9 mouse cellular contexts compared by ENCODE assay signal in genomic region chrX:44228847-44229246, GRCm38 (mm10).
DNase-seq lines count a peak whose midpoint lies in the region; ATAC-seq lines count a peak whose summit lies in the region.
"Had no signal": no experiment of that assay in that cellular context is flagged by ENCODE, and none has a peak within 500 bp of the region (broad histone marks: within the 10 kb centered on the region; RNA-seq: fewer than 3 reads in every experiment).

No protein-coding gene starts in this region.

- ATAC-seq in heart, embryonic 12.5 days (ENCODE audit: insufficient number of reproducible peaks, low FRiP score) = no peak
- no peak for ATAC-seq in midbrain, embryonic 14.5 days (ENCODE audit: low FRiP score, low TSS enrichment)
- no peak for ATAC-seq in midbrain, embryonic 15.5 days (replicated peaks)

- H3K4me2 ChIP-seq in heart, embryonic 12.5 days = no peak overlapping the region
- H3K4me2 ChIP-seq in midbrain, embryonic 14.5 days (ENCODE audit: low read length) = no peak overlapping the region
- H3K4me2 ChIP-seq in midbrain, embryonic 15.5 days = no peak overlapping the region
- H3K4me2 ChIP-seq: stomach, embryonic 15.5 days had no signal

- no peaks in the 10 kb centered on the region for H3K4me1 ChIP-seq in heart, embryonic 12.5 days (replicated peaks)
- no peaks in the 10 kb centered on the region for H3K4me1 ChIP-seq in midbrain, embryonic 14.5 days (ENCODE audit: control insufficient read depth, insufficient read depth, low read length)
- no peaks in the 10 kb centered on the region for H3K4me1 ChIP-seq in midbrain, embryonic 15.5 days
- H3K4me1 ChIP-seq: stomach, embryonic 15.5 days had no signal

- H3K9ac ChIP-seq in heart, embryonic 12.5 days = no peak overlapping the region
- no peak overlapping the region for H3K9ac ChIP-seq in midbrain, embryonic 14.5 days (replicated peaks; ENCODE audit: low read length)
- H3K9ac ChIP-seq in midbrain, embryonic 15.5 days = no peak overlapping the region
- H3K9ac ChIP-seq: stomach, embryonic 15.5 days had no signal

- no peak overlapping the region for H3K27ac ChIP-seq in heart, embryonic 12.5 days (ENCODE audit: poor library complexity, severe bottlenecking)
- H3K27ac ChIP-seq in midbrain, embryonic 14.5 days (replicated peaks; ENCODE audit: low read depth, low read length) = no peak overlapping the region
- no peak overlapping the region for H3K27ac ChIP-seq in midbrain, embryonic 15.5 days
- H3K27ac ChIP-seq: stomach, embryonic 15.5 days had no signal

- no peaks in the 10 kb centered on the region for H3K9me3 ChIP-seq in heart, embryonic 12.5 days (replicated peaks)
- no peaks in the 10 kb centered on the region for H3K9me3 ChIP-seq in midbrain, embryonic 14.5 days (ENCODE audit: control insufficient read depth, low read length)
- H3K9me3 ChIP-seq in midbrain, embryonic 15.5 days = no peaks in the 10 kb centered on the region
- H3K9me3 ChIP-seq: stomach, embryonic 15.5 days had no signal

- DNase-seq in heart, postnatal 4 days = peak; percentile 10
- peak; percentile 41 for DNase-seq in midbrain, embryonic 14.5 days
- DNase-seq in c-Kit-positive CD71-negative TER-119-negative erythroid progenitor cells, embryonic 14.5 days (ENCODE audit: low read depth) = peak; percentile 0
- DNase-seq in retina, embryonic 14.5 days (ENCODE audit: low spot score) = peak; percentile 36
- no peak for DNase-seq in thymus, postnatal 4 days
- DNase-seq in natural killer cell, adult 2 months (ENCODE audit: low spot score in 2 of 2) = no peak

- H3K36me3 ChIP-seq in heart, embryonic 12.5 days = no peaks in the 10 kb centered on the region
- no peaks in the 10 kb centered on the region for H3K36me3 ChIP-seq in midbrain, embryonic 14.5 days (ENCODE audit: control insufficient read depth, insufficient read depth, low read length)
- H3K36me3 ChIP-seq in midbrain, embryonic 15.5 days (replicated peaks) = no peaks in the 10 kb centered on the region
- H3K36me3 ChIP-seq: stomach, embryonic 15.5 days had no signal

- H3K27me3 ChIP-seq in heart, embryonic 12.5 days (replicated peaks) = no peaks in the 10 kb centered on the region
- no peaks in the 10 kb centered on the region for H3K27me3 ChIP-seq in midbrain, embryonic 14.5 days (ENCODE audit: control insufficient read depth, insufficient read depth, low read length)
- H3K27me3 ChIP-seq in midbrain, embryonic 15.5 days (replicated peaks) = no peaks in the 10 kb centered on the region
- H3K27me3 ChIP-seq: stomach, embryonic 15.5 days had no signal

- 22% methylated on average over 2 of the region's 2 CpGs for WGBS in heart, embryonic 12.5 days
- 24% methylated on average over 2 of the region's 2 CpGs for WGBS in midbrain, embryonic 14.5 days
- 20% methylated on average over 2 of the region's 2 CpGs for WGBS in midbrain, embryonic 15.5 days

- H3K4me3 ChIP-seq in heart, embryonic 12.5 days = no peak overlapping the region
- no peak overlapping the region for H3K4me3 ChIP-seq in midbrain, embryonic 14.5 days (replicated peaks; ENCODE audit: low read depth, low read length)
- no peak overlapping the region for H3K4me3 ChIP-seq in midbrain, embryonic 15.5 days
- H3K4me3 ChIP-seq: stomach, embryonic 15.5 days had no signal

Comparison
In these comparisons a context has a peak if more than half of its experiments do, and no peak if none do; other contexts are left out.
1. DNase-seq: peak in heart, postnatal 4 days (single experiment), midbrain, embryonic 14.5 days (single experiment), c-Kit-positive CD71-negative TER-119-negative erythroid progenitor cells, embryonic 14.5 days (single experiment) and retina, embryonic 14.5 days (single experiment); none in thymus, postnatal 4 days (single experiment) and natural killer cell, adult 2 months (0 of 2).